Mouse (Mus musculus) MEL (cell line): ENCODE measurements around the gene Ptgir.

Experiments
- CHD1 ChIP-seq: IDR thresholded peaks from 2 replicates; pipeline ENCODE4 v1.6.1; 2012; ENCODE audit warnings: low read depth, mild to moderate bottlenecking, inconsistent platforms, low read length, improper control_type of control experiment
- CTCF ChIP-seq, 3 experiments: IDR thresholded peaks in 2 of 3; conservative IDR thresholded peaks in 1 of 3; 2 replicates each; pipeline ENCODE4 v1.5.1; 2011 to 2012; ENCODE audit warnings: low read length in 3 of 3, low read depth in 2 of 3, mild to moderate bottlenecking in 2 of 3, improper control_type of control experiment in 1 of 3, inconsistent platforms in 1 of 3, mixed read lengths in 1 of 3, moderate library complexity in 1 of 3; ENCODE audit not compliant: control insufficient read depth in 1 of 3, insufficient read depth in 1 of 3, poor library complexity in 1 of 3, severe bottlenecking in 1 of 3
- ETS1 ChIP-seq: IDR thresholded peaks from 2 replicates; pipeline ENCODE4 v1.6.1; 2012; ENCODE audit warnings: low read depth, mild to moderate bottlenecking, inconsistent platforms, low read length, improper control_type of control experiment, moderate library complexity
- HCFC1 ChIP-seq: IDR thresholded peaks from 2 replicates; pipeline ENCODE4 v1.6.1; 2012; ENCODE audit warnings: low read depth, mild to moderate bottlenecking, inconsistent platforms, low read length, improper control_type of control experiment, moderate library complexity
- MAX ChIP-seq: IDR thresholded peaks from 2 replicates; pipeline ENCODE4 v1.6.1; 2011; ENCODE audit warnings: low read length, improper control_type of control experiment
- MEF2A ChIP-seq: IDR thresholded peaks from 2 replicates; pipeline ENCODE4 v1.6.1; 2014; ENCODE audit warnings: low read depth, mild to moderate bottlenecking, inconsistent platforms, low read length, improper control_type of control experiment; ENCODE audit not compliant: poor library complexity, insufficient replicate concordance, severe bottlenecking; ENCODE audit errors: extremely low read depth
- NRF1 ChIP-seq: IDR thresholded peaks from 2 replicates; pipeline ENCODE4 v1.6.1; 2014; ENCODE audit warnings: low read depth, mild to moderate bottlenecking, inconsistent platforms, low read length, improper control_type of control experiment, moderate library complexity; ENCODE audit not compliant: poor library complexity, insufficient read depth, severe bottlenecking
- POLR2A ChIP-seq, 2 experiments: IDR thresholded peaks; 2 replicates each; pipeline ENCODE4 v1.6.1; 2011 to 2012; ENCODE audit warnings: low read length in 2 of 2, mild to moderate bottlenecking in 2 of 2, control low read depth in 1 of 2, improper control_type of control experiment in 1 of 2, low read depth in 1 of 2, moderate library complexity in 1 of 2; ENCODE audit not compliant: control insufficient read depth in 1 of 2, insufficient read depth in 1 of 2, poor library complexity in 1 of 2
- TAL1 ChIP-seq: IDR thresholded peaks from 2 replicates; pipeline ENCODE4 v1.6.1; 2012; ENCODE audit warnings: mild to moderate bottlenecking, inconsistent platforms, low read length, moderate library complexity, mixed read lengths
- TBP ChIP-seq: IDR thresholded peaks from 2 replicates; pipeline ENCODE4 v1.8.0; 2011; ENCODE audit warnings: low read depth, low read length, improper control_type of control experiment
- UBTF ChIP-seq: IDR thresholded peaks from 2 replicates; pipeline ENCODE4 v1.6.1; 2012; ENCODE audit warnings: low read depth, mild to moderate bottlenecking, inconsistent platforms, low read length, improper control_type of control experiment, moderate library complexity, borderline replicate concordance; ENCODE audit not compliant: insufficient read depth
- ZC3H11A ChIP-seq: IDR thresholded peaks from 2 replicates; pipeline ENCODE4 v1.6.1; 2012; ENCODE audit warnings: low read depth, mild to moderate bottlenecking, inconsistent platforms, low read length, improper control_type of control experiment

DNA sequence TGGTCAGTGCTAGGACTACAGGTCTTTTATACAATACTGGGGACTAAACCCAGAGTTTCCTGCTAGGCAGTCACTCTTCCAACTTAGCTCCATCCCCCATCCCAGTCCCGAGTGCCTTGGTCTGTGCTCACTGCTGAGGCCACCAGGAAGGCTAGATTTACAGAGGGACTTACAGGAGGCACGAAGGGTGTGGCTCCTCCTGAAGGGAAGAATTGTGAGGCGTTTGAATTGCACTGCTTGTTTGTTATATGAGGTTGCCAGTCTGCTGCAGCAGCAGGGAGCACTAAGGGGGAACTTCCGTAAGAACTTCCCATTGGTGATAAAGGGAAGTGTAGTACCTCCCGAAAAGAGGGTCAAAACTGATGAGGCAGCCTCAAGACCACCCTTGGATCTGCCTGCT lies 25.7 kb upstream of the Ptgir start:
- TF ChIP-seq MAX (no peak), POLR2A (IDR thresholded peaks at IDR 0.05; ENCODE audit: control insufficient read depth in 1 of 2, insufficient read depth in 1 of 2, low read depth in 1 of 2, low read length in 2 of 2, poor library complexity in 1 of 2) (no peak), CHD1 (no peak), CTCF (IDR thresholded peaks at IDR 0.05 in 2 of 3, conservative IDR thresholded peaks at IDR 0.05 in 1 of 3; ENCODE audit: control insufficient read depth in 1 of 3, insufficient read depth in 1 of 3, low read depth in 2 of 3, low read length in 3 of 3, poor library complexity in 1 of 3, severe bottlenecking in 1 of 3) (no peak), HCFC1 (no peak), MEF2A (no peak), ETS1 (no peak), TAL1 (no peak), NRF1 (no peak), UBTF (no peak), ZC3H11A (no peak), TBP (no peak)
